Mouse (Mus musculus): ENCODE data around the gene Crocc2. TPM values are rescaled to one million over a fixed set of nuclear protein-coding genes. Genes with fewer than 3 reads are reported as not detected.

Gene Crocc2
- polyA plus RNA-seq, 1 experiment from 2014 or later: 0.31 TPM

DNA sequence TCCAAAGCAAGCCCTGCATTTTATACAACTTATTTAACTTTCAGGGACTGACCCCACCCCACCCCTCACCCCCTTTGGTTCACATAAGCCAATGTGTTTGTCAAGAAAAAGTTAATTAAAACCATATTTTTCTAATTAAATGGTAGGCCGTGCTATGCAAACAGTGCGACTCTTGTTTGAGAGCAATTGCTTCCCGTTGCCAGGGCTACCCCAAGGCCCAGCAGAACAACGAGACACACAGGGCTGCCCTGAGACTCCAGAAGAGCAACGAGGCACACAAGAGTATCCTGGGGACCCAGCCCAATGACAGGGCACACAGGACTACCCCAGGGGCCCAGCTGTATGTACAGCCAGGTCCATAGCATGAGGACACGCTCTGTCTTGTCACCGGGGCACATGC is 52.3 kb downstream of the Crocc2 start:
- Histone ChIP-seq H3K36me3 (no peaks in the 10 kb centered on the region), H3K4me3 (no peak overlapping the region), H3K4me2 (no peak overlapping the region), H3K27me3 (replicated peaks) (peaks cover 30% of the 10 kb centered on the region), H3K4me1 (peaks cover 20% of the 10 kb centered on the region), H3K9ac (no peak overlapping the region), H3K9me3 (no peaks in the 10 kb centered on the region), H3K27ac (replicated peaks) (no peak overlapping the region)
- no peak for ATAC-seq (ENCODE audit: extremely low read depth, insufficient number of reproducible peaks, low FRiP score, low TSS enrichment)
- 73% methylated on average over 7 of the region's 7 CpGs for WGBS

DNA sequence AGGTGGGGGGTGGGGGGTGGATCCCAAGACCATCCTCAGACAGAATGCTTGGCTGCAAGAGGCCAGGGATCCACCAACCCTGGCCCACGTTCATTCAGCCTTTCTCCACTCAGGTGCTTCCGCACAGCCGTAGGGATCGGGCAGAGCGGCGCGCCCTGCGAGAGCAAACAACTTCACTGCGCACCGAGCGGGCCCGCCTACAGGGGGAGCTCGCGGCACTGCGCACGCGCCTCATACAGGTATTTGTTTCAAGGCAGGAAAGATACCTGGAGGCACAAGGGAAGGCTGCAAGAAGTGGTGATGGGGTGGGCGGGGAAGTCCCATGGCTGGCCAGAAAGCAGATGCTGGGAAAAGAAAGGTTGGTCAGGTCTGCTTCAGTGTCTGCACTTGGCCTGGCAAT is 55.4 kb downstream of the Crocc2 start:
- ATAC-seq (ENCODE audit: extremely low read depth, insufficient number of reproducible peaks, low FRiP score, low TSS enrichment): no peak
- H3K9me3 ChIP-seq: no peaks in the 10 kb centered on the region
- no peaks in the 10 kb centered on the region for H3K36me3 ChIP-seq
- 10% methylated on average over 18 of the region's 18 CpGs for WGBS
- no peak overlapping the region for H3K4me3 ChIP-seq
- no peak overlapping the region for H3K4me2 ChIP-seq
- H3K4me1 ChIP-seq: no peaks in the 10 kb centered on the region
- H3K27me3 ChIP-seq (replicated peaks): peaks cover 33% of the 10 kb centered on the region
- H3K27ac ChIP-seq (replicated peaks): no peak overlapping the region
- H3K9ac ChIP-seq: no peak overlapping the region

GRCm38 (mm10) chr1:93225226-93225625 is 56.7 kb downstream of the Crocc2 start:
- Histone ChIP-seq H3K9ac (no peak overlapping the region), H3K27ac (replicated peaks) (no peak overlapping the region), H3K27me3 (replicated peaks) (peaks cover 33% of the 10 kb centered on the region), H3K4me1 (peaks cover 6% of the 10 kb centered on the region), H3K36me3 (no peaks in the 10 kb centered on the region), H3K9me3 (no peaks in the 10 kb centered on the region), H3K4me2 (no peak overlapping the region), H3K4me3 (no peak overlapping the region)
- ATAC-seq (ENCODE audit: extremely low read depth, insufficient number of reproducible peaks, low FRiP score, low TSS enrichment): no peak
- WGBS: 41% methylated on average over 4 of the region's 4 CpGs

DNA sequence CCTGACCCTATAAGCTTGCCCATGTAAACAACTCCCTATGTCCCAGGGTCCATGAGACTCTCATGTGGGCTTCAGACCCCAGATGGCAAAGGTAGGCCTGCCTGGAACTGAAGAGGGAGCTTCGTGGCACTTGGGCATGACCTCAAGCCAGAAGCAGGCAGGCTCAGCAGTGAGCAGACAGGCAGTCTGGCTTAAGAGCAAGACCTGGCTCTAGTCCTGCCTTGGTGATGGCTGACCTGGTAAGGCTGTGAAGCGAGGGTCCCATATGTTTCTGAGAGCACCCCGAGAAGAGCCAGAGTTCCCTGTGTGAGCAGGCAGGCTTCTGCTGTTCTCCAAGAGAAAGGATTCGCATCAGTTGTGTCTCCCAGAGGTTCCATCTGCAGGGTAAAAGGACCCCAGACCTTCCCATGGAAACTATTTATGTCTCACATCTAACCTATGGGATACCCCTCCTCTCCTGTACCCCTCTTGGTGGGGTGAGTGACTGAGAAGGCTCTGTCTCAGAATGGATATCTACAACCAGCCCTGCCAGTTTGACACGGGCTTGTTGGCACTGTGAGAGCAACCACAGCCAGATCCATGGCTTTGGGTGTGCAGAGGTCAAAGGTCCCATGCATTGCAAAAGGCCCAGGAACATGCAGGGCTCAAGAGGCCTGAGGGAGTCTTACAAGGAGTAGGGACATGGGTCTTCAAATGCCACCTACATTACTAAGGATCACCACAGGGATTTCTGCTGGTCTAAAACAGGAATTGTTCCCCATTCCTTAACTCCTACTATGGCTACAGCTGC is 57.4 kb downstream of the Crocc2 start:
- no peak for ATAC-seq (ENCODE audit: extremely low read depth, insufficient number of reproducible peaks, low FRiP score, low TSS enrichment)
- Histone ChIP-seq H3K27me3 (replicated peaks) (peaks cover 33% of the 10 kb centered on the region), H3K4me1 (peaks cover 6% of the 10 kb centered on the region), H3K4me2 (no peak overlapping the region), H3K9ac (no peak overlapping the region), H3K27ac (replicated peaks) (no peak overlapping the region), H3K4me3 (no peak overlapping the region), H3K36me3 (no peaks in the 10 kb centered on the region), H3K9me3 (no peaks in the 10 kb centered on the region)
- WGBS: 69% methylated on average over 5 of the region's 5 CpGs

DNA sequence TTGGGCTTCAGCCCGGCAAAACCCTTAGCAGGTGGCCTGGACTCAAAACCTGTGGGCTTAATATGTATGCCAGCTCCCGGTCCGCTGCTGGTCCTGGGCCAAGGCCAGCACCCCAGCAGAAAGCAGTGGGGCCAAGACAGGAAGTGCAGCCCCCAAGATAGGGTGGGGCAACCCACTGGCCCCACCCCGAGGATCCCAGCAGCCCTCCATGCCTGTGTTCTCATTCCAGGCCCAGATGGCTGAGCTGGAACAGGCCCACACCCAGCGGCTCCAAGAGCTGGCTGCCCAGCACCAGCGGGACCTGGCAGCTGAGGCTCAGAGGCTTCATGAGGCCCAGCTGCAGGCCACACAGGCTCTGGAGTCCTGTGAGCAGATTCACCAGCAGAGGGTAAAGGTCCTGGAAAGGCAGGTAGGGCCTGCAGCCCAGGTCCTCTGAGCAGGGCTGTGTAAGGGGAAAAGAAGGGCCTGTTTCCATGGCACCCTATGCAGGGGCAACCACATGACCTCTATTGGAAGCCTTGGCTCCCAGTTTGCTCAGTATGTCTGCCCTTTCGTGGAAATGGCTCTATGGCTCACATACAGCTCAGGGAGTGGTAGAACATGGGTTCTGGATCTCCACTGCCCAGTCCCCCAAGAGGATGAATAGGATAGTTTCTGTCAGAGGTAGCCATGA is 58.9 kb downstream of the Crocc2 start:
- peaks cover 6% of the 10 kb centered on the region for H3K4me1 ChIP-seq
- no peak overlapping the region for H3K9ac ChIP-seq
- no peaks in the 10 kb centered on the region for H3K36me3 ChIP-seq
- peaks cover 32% of the 10 kb centered on the region for H3K27me3 ChIP-seq (replicated peaks)
- H3K4me3 ChIP-seq: no peak overlapping the region
- H3K4me2 ChIP-seq: no peak overlapping the region
- WGBS: 71% methylated on average over 7 of the region's 7 CpGs
- no peak overlapping the region for H3K27ac ChIP-seq (replicated peaks)
- no peak; the same call in 1 of the 2 replicates for ATAC-seq (ENCODE audit: extremely low read depth, insufficient number of reproducible peaks, low FRiP score, low TSS enrichment)
- H3K9me3 ChIP-seq: no peaks in the 10 kb centered on the region

DNA sequence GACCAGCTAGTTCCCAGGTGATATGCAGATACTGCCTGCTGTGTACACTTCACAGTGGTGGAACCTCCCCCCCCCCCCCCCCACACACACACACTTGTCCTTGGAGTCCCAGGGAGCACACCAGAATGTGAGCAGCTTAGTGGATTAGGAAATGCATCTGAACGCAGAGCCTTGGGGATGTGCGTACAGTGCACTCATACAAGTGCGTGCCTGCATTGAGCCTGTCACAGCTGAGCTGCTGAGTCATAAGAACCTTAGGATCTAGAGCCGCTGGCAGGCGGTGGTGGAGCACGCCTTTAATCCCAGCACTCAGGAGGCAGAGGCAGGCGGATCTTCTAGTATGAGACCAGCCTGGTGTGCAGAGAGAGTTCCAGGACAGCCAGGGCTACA is 59.4 kb downstream of the Crocc2 start:
- Histone ChIP-seq H3K4me1 (peaks cover 7% of the 10 kb centered on the region), H3K4me2 (no peak overlapping the region), H3K4me3 (no peak overlapping the region), H3K36me3 (no peaks in the 10 kb centered on the region), H3K9ac (no peak overlapping the region), H3K9me3 (no peaks in the 10 kb centered on the region), H3K27me3 (replicated peaks) (peaks cover 26% of the 10 kb centered on the region), H3K27ac (replicated peaks) (no peak overlapping the region)
- 84% methylated on average over 7 of the region's 7 CpGs for WGBS
- no peak for ATAC-seq (ENCODE audit: extremely low read depth, insufficient number of reproducible peaks, low FRiP score, low TSS enrichment)

- Histone ChIP-seq H3K27me3 (replicated peaks) (peaks cover 23% of the 10 kb centered on the region), H3K9me3 (no peaks in the 10 kb centered on the region), H3K36me3 (no peaks in the 10 kb centered on the region), H3K27ac (replicated peaks) (no peak overlapping the region), H3K9ac (no peak overlapping the region), H3K4me3 (no peak overlapping the region), H3K4me1 (peaks cover 9% of the 10 kb centered on the region), H3K4me2 (no peak overlapping the region)
- ATAC-seq (ENCODE audit: extremely low read depth, insufficient number of reproducible peaks, low FRiP score, low TSS enrichment): no peak
- WGBS: 74% methylated on average over 6 of the region's 6 CpGs
Measured at GRCm38 (mm10) chr1:93229221-93229620, 60.7 kb downstream of the Crocc2 start.

- H3K27ac ChIP-seq (replicated peaks): no peak overlapping the region
- 60% methylated on average over 4 of the region's 4 CpGs for WGBS
- no peak for ATAC-seq (ENCODE audit: extremely low read depth, insufficient number of reproducible peaks, low FRiP score, low TSS enrichment)
- H3K27me3 ChIP-seq (replicated peaks): peaks cover 23% of the 10 kb centered on the region
- no peak overlapping the region for H3K4me2 ChIP-seq
- no peaks in the 10 kb centered on the region for H3K36me3 ChIP-seq
- no peak overlapping the region for H3K4me3 ChIP-seq
- peaks cover 9% of the 10 kb centered on the region for H3K4me1 ChIP-seq
- H3K9me3 ChIP-seq: no peaks in the 10 kb centered on the region
- no peak overlapping the region for H3K9ac ChIP-seq
Measured at GRCm38 (mm10) chr1:93229626-93230025, 61.1 kb downstream of the Crocc2 start.

DNA sequence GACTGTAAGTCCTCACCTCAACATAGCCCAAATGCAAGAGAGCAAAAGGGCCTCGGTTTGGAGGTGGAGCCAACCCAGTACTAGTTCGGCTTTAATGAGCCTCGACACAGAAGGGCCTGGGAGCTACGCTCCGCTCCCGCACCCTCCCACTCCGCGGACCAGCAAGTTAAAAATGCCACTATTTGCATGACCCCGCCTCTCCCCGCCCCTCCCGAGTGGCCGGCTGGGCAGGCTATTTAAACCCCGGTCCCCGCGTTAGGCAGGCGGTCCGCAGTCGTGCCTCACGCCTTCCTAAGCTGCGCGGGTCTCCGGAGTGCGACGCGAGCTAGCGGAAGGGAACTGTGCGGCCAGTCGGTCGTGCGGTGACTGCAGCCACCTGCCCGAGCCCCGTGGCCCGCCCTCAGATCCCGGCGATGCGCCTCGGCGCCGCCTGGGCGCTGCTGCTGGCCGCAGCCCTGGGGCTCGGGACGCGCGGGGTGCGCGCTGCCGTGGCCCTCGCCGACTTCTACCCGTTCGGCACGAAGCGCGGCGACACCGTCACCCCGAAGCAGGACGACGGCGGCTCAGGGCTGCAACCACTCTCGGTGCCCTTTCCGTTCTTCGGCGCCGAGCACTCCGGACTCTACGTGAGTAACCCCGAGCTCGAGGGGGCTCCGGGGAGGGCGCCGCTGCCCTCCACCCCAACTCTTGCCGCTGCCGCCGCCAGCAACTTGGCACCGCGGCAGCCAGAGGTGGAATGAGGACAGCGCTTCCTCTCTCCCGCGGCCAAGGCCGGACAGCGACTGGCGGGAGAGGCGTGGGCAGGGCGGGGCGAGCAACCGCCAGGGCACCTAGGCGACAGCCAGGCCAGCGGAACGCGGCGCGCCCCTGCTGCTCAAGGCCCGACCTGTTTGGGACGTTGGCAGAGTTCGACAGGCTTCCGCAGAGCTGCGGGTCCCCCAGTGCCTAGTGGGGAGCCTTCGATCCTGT is 67.3 kb downstream of the Crocc2 start, which contains the start of gene Sned1:
TSS of gene Sned1 (plus strand) at position 266 of the 969 bp plus-strand sequence.
- Histone ChIP-seq H3K4me3 (peak within 1 kb of the TSS; percentile 69), H3K9ac (peak within 1 kb of the TSS; percentile 82), H3K4me1 (peaks cover 20% of the 10 kb centered on the region), H3K36me3 (no peaks in the 10 kb centered on the region), H3K27ac (replicated peaks) (peak within 1 kb of the TSS; percentile 20; the same call in 1 of the 2 replicates), H3K27me3 (replicated peaks) (peaks cover 49% of the 10 kb centered on the region), H3K4me2 (peak within 1 kb of the TSS; percentile 100), H3K9me3 (no peaks in the 10 kb centered on the region)
- ATAC-seq (ENCODE audit: extremely low read depth, insufficient number of reproducible peaks, low FRiP score, low TSS enrichment): peak; percentile 73
- under 1% methylated on average over 90 of the region's 100 CpGs for WGBS

GRCm38 (mm10) chr1:93236545-93236924 is 68.0 kb downstream of the Crocc2 start:
- H3K9me3 ChIP-seq: no peaks in the 10 kb centered on the region
- H3K27me3 ChIP-seq (replicated peaks): peaks cover 49% of the 10 kb centered on the region
- peak overlapping the region; percentile 82 for H3K9ac ChIP-seq
- H3K27ac ChIP-seq (replicated peaks): peak overlapping the region; percentile 20; the same call in 1 of the 2 replicates
- ATAC-seq (ENCODE audit: extremely low read depth, insufficient number of reproducible peaks, low FRiP score, low TSS enrichment): no peak
- peak overlapping the region; percentile 100 for H3K4me2 ChIP-seq
- no peaks in the 10 kb centered on the region for H3K36me3 ChIP-seq
- peak overlapping the region; percentile 69 for H3K4me3 ChIP-seq
- 8% methylated on average over 3 of the region's 3 CpGs for WGBS
- peaks cover 20% of the 10 kb centered on the region for H3K4me1 ChIP-seq

DNA sequence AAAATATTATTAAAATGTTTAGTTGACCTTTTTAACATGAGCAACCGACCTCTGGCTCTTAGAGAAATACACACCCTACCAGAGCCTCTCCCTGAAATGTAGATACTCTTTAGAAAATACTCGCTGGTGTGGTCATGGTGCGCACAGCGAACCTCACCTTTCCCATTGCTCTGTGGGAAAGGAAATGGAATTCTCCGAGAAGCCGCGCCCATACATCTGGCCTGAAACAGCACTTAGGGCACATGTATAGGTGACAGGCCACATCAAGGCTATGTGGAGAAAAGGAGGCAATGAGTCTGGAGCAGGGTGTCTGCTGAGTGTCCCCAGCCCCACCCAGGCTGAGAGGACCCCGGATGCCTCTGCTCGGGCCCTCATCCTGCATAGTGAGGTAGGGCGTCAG is 69.2 kb downstream of the Crocc2 start:
- no peaks in the 10 kb centered on the region for H3K36me3 ChIP-seq
- H3K4me3 ChIP-seq: no peak overlapping the region
- no peak overlapping the region for H3K27ac ChIP-seq (replicated peaks)
- H3K4me1 ChIP-seq: peaks cover 20% of the 10 kb centered on the region
- no peak overlapping the region; the same call in 1 of the 2 replicates for H3K4me2 ChIP-seq
- WGBS: 85% methylated on average over 10 of the region's 10 CpGs
- H3K9me3 ChIP-seq: no peaks in the 10 kb centered on the region
- ATAC-seq (ENCODE audit: extremely low read depth, insufficient number of reproducible peaks, low FRiP score, low TSS enrichment): no peak
- H3K27me3 ChIP-seq (replicated peaks): peaks cover 49% of the 10 kb centered on the region
- H3K9ac ChIP-seq: no peak overlapping the region
